Mouse (Mus musculus): ENCODE results near the gene Fam71d.

- TF ChIP-seq POLR2A (IDR thresholded peaks at IDR 0.05; ENCODE audit: borderline replicate concordance, extremely low read depth, low read depth, low read length): peak; percentile 63; the same call in 1 of the 2 replicates
- no peak for TF ChIP-seq CTCF (IDR thresholded peaks at IDR 0.05; ENCODE audit: insufficient read depth, low read length)
Observed at GRCm38 (mm10) chr12:78748557-78749377, 57.4 kb downstream of the Fam71d start, which contains the start of gene Mpp5.
